Mouse (Mus musculus): ENCODE measurements around the gene Tmem9. TPM values are rescaled to one million over a fixed set of nuclear protein-coding genes. Genes with fewer than 3 reads are reported as not detected.

Gene Tmem9
- polyA plus RNA-seq (2011; ENCODE audit: insufficient read depth, insufficient read length, low read depth, missing spikeins): 61.1 and 62.1 TPM in 2 replicates

- H3K4me3 ChIP-seq (ENCODE audit: low read depth, low read length): peak within 1 kb of the TSS; percentile 71
- H3K9ac ChIP-seq (ENCODE audit: low read depth, poor library complexity, severe bottlenecking): peak within 1 kb of the TSS; percentile 31
- no peaks in the 10 kb centered on the region for H3K4me1 ChIP-seq (ENCODE audit: control insufficient read depth, insufficient read depth, low read length)
- no peaks in the 10 kb centered on the region for H3K9me3 ChIP-seq (replicated peaks; ENCODE audit: control insufficient read depth, insufficient read depth, low read length, poor library complexity, severe bottlenecking)
- no peak within 1 kb of the TSS for H3K27ac ChIP-seq (ENCODE audit: insufficient read depth, low read length)
- H3K36me3 ChIP-seq (ENCODE audit: control insufficient read depth, insufficient read depth, low read length, poor library complexity, severe bottlenecking): no peaks in the 10 kb centered on the region
- no peaks in the 10 kb centered on the region for H3K27me3 ChIP-seq (ENCODE audit: control insufficient read depth, insufficient read depth, low read length, poor library complexity, severe bottlenecking)
- TF ChIP-seq POLR2A (IDR thresholded peaks at IDR 0.05; ENCODE audit: insufficient read depth, low read length) (no peak), CTCF (IDR thresholded peaks at IDR 0.05; ENCODE audit: low read depth, low read length) (no peak), EP300 (IDR thresholded peaks at IDR 0.05; ENCODE audit: insufficient read depth, low read depth, low read length) (no peak)
These were observed at the start of gene Tmem9 for GRCm38 (mm10) chr1:136007211-136008158. Gene Tmem9, plus strand, starts transcription at chr1:136008150.

- Histone ChIP-seq H3K27me3 (ENCODE audit: control insufficient read depth, insufficient read depth, low read length, poor library complexity, severe bottlenecking) (no peaks in the 10 kb centered on the region), H3K4me3 (ENCODE audit: low read depth, low read length) (no peak overlapping the region), H3K27ac (ENCODE audit: insufficient read depth, low read length) (no peak overlapping the region), H3K9me3 (replicated peaks; ENCODE audit: control insufficient read depth, insufficient read depth, low read length, poor library complexity, severe bottlenecking) (no peaks in the 10 kb centered on the region), H3K4me1 (ENCODE audit: control insufficient read depth, insufficient read depth, low read length) (no peaks in the 10 kb centered on the region), H3K9ac (ENCODE audit: low read depth, poor library complexity, severe bottlenecking) (no peak overlapping the region), H3K36me3 (ENCODE audit: control insufficient read depth, insufficient read depth, low read length, poor library complexity, severe bottlenecking) (no peaks in the 10 kb centered on the region)
- TF ChIP-seq POLR2A (IDR thresholded peaks at IDR 0.05; ENCODE audit: insufficient read depth, low read length) (no peak), CTCF (IDR thresholded peaks at IDR 0.05; ENCODE audit: low read depth, low read length) (peak; percentile 32), EP300 (IDR thresholded peaks at IDR 0.05; ENCODE audit: insufficient read depth, low read depth, low read length) (no peak)
These were observed 49.5 kb upstream of the Tmem9 start for GRCm38 (mm10) chr1:135958483-135958882.

GRCm38 (mm10) chr1:135963177-135963576 lies 44.8 kb upstream of the Tmem9 start:
- Histone ChIP-seq H3K9ac (ENCODE audit: low read depth, poor library complexity, severe bottlenecking) (no peak overlapping the region), H3K9me3 (replicated peaks; ENCODE audit: control insufficient read depth, insufficient read depth, low read length, poor library complexity, severe bottlenecking) (no peaks in the 10 kb centered on the region), H3K4me1 (ENCODE audit: control insufficient read depth, insufficient read depth, low read length) (no peaks in the 10 kb centered on the region), H3K36me3 (ENCODE audit: control insufficient read depth, insufficient read depth, low read length, poor library complexity, severe bottlenecking) (no peaks in the 10 kb centered on the region), H3K27me3 (ENCODE audit: control insufficient read depth, insufficient read depth, low read length, poor library complexity, severe bottlenecking) (no peaks in the 10 kb centered on the region), H3K27ac (ENCODE audit: insufficient read depth, low read length) (no peak overlapping the region), H3K4me3 (ENCODE audit: low read depth, low read length) (no peak overlapping the region)
- TF ChIP-seq POLR2A (IDR thresholded peaks at IDR 0.05; ENCODE audit: insufficient read depth, low read length) (no peak), EP300 (IDR thresholded peaks at IDR 0.05; ENCODE audit: insufficient read depth, low read depth, low read length) (no peak)

GRCm38 (mm10) chr1:135964561-135964960 lies 43.4 kb upstream of the Tmem9 start:
- H3K9me3 ChIP-seq (replicated peaks; ENCODE audit: control insufficient read depth, insufficient read depth, low read length, poor library complexity, severe bottlenecking): no peaks in the 10 kb centered on the region
- no peak overlapping the region for H3K4me3 ChIP-seq (ENCODE audit: low read depth, low read length)
- TF ChIP-seq POLR2A (IDR thresholded peaks at IDR 0.05; ENCODE audit: insufficient read depth, low read length) (no peak), EP300 (IDR thresholded peaks at IDR 0.05; ENCODE audit: insufficient read depth, low read depth, low read length) (no peak), CTCF (IDR thresholded peaks at IDR 0.05; ENCODE audit: low read depth, low read length) (no peak)
- H3K27me3 ChIP-seq (ENCODE audit: control insufficient read depth, insufficient read depth, low read length, poor library complexity, severe bottlenecking): no peaks in the 10 kb centered on the region
- no peaks in the 10 kb centered on the region for H3K4me1 ChIP-seq (ENCODE audit: control insufficient read depth, insufficient read depth, low read length)
- no peaks in the 10 kb centered on the region for H3K36me3 ChIP-seq (ENCODE audit: control insufficient read depth, insufficient read depth, low read length, poor library complexity, severe bottlenecking)
- no peak overlapping the region for H3K9ac ChIP-seq (ENCODE audit: low read depth, poor library complexity, severe bottlenecking)
- no peak overlapping the region for H3K27ac ChIP-seq (ENCODE audit: insufficient read depth, low read length)

GRCm38 (mm10) chr1:135967739-135968138 lies 40.2 kb upstream of the Tmem9 start:
- TF ChIP-seq POLR2A (IDR thresholded peaks at IDR 0.05; ENCODE audit: insufficient read depth, low read length) (no peak), CTCF (IDR thresholded peaks at IDR 0.05; ENCODE audit: low read depth, low read length) (no peak), EP300 (IDR thresholded peaks at IDR 0.05; ENCODE audit: insufficient read depth, low read depth, low read length) (no peak)
- Histone ChIP-seq H3K4me3 (ENCODE audit: low read depth, low read length) (no peak overlapping the region), H3K9ac (ENCODE audit: low read depth, poor library complexity, severe bottlenecking) (no peak overlapping the region), H3K27ac (ENCODE audit: insufficient read depth, low read length) (no peak overlapping the region), H3K9me3 (replicated peaks; ENCODE audit: control insufficient read depth, insufficient read depth, low read length, poor library complexity, severe bottlenecking) (no peaks in the 10 kb centered on the region), H3K36me3 (ENCODE audit: control insufficient read depth, insufficient read depth, low read length, poor library complexity, severe bottlenecking) (no peaks in the 10 kb centered on the region), H3K27me3 (ENCODE audit: control insufficient read depth, insufficient read depth, low read length, poor library complexity, severe bottlenecking) (no peaks in the 10 kb centered on the region), H3K4me1 (ENCODE audit: control insufficient read depth, insufficient read depth, low read length) (no peaks in the 10 kb centered on the region)

GRCm38 (mm10) chr1:135970486-135970885 lies 37.5 kb upstream of the Tmem9 start:
- H3K4me1 ChIP-seq (ENCODE audit: control insufficient read depth, insufficient read depth, low read length): no peaks in the 10 kb centered on the region
- no peak for TF ChIP-seq POLR2A (IDR thresholded peaks at IDR 0.05; ENCODE audit: insufficient read depth, low read length)
- H3K4me3 ChIP-seq (ENCODE audit: low read depth, low read length): no peak overlapping the region
- no peaks in the 10 kb centered on the region for H3K27me3 ChIP-seq (ENCODE audit: control insufficient read depth, insufficient read depth, low read length, poor library complexity, severe bottlenecking)
- H3K9ac ChIP-seq (ENCODE audit: low read depth, poor library complexity, severe bottlenecking): no peak overlapping the region
- no peaks in the 10 kb centered on the region for H3K36me3 ChIP-seq (ENCODE audit: control insufficient read depth, insufficient read depth, low read length, poor library complexity, severe bottlenecking)
- H3K9me3 ChIP-seq (replicated peaks; ENCODE audit: control insufficient read depth, insufficient read depth, low read length, poor library complexity, severe bottlenecking): no peaks in the 10 kb centered on the region
- H3K27ac ChIP-seq (ENCODE audit: insufficient read depth, low read length): no peak overlapping the region
